Mouse (Mus musculus) layer of hippocampus, adult 9-11 months (tissue): Measurements from ENCODE around the gene Fam171b.

Source experiments
- DNase-seq: peaks from one replicate; pipeline ENCODE4 v3.0.0; 2022

Gene Fam171b

GRCm38 (mm10) chr2:83812483-83813272, at the start of gene Fam171b:
Gene Fam171b (plus strand): TSS chr2:83812636.
- DNase-seq = peak; percentile 89

GRCm38 (mm10) chr2:83766058-83766457, 46.4 kb upstream of the Fam171b start:
- DNase-seq = no peak

DNA sequence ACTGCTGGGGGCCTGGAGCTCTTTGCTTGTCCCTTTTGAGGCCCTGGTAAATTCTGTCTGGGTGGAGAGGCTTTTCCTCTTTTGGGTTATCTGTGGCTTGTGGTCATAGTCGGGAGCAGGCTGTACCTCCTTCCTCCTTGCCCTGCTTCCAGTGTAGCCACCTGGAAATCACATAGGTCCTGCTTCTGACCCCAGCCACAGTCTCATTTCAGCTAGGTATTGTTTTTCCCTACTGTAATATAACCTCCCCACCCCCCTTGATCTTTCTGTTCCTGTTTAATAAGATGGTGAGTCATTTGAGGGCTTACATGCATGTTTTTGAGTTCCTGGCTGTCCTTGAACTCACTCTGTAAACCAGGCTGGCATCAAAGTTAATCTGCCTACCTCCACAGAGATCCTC, 45.6 kb upstream of the Fam171b start:
- DNase-seq = no peak

DNA sequence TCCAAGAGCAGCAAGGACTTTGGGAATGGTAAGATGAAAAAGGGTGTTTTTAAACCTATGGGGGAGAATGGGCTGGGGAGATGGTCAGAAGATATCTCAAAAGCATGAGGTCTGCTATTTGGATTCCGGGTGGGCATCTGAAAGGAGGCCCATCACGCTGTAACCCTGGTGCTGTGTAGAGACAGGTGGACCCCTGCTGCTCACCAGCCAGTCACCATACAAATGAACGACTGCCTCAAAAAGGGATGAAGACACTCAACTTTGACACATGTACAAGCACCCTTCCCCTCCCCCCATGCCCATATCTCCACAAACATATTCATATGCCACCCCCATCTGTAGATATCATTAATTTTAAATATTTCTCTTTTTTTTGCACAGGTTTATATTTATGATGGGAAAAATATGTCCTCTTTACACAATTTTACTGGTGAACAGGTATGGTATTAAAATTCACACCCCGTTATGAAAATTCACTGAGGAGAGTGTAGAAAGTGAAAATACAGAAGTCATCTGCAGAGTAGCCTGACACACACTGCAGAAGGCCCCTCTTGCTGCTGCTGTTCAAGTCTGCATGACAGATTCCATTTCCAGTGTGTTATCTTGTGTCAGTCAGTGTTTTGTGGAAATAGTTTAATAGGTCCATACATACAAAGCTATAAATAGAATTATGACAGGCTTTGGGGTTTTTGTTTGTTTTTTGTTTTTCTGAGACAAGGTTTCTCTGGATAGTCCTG, 44.0 kb upstream of the Fam171b start:
- DNase-seq = no peak

GRCm38 (mm10) chr2:83771155-83771812, 41.2 kb upstream of the Fam171b start:
- peak; percentile 59 for DNase-seq

- DNase-seq = no peak
These were observed 20.9 kb upstream of the Fam171b start for GRCm38 (mm10) chr2:83791330-83792073.

GRCm38 (mm10) chr2:83792102-83792501, 20.3 kb upstream of the Fam171b start:
- no peak for DNase-seq

DNA sequence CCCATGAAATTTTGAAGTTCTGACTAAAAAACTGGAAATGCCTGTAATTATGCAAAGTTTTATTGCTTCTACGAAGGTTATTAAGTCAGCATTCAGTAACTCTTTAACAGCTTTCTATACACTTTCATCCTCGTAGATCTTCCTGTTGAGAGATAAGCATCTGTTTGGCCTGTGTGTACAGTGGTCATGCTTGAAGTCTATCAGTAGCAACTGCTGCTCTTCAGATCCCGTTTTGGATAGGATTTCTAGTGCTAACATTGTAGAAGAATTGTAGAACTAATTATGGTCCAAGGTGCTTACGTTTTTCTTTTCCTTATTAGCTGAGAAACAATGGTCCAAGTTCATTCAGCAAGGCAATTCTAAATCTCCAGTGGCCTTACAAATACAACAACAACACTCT, 16.7 kb upstream of the Fam171b start:
- no peak for DNase-seq

- no peak for DNase-seq
These were observed 14.4 kb upstream of the Fam171b start for GRCm38 (mm10) chr2:83797902-83798497.

DNA sequence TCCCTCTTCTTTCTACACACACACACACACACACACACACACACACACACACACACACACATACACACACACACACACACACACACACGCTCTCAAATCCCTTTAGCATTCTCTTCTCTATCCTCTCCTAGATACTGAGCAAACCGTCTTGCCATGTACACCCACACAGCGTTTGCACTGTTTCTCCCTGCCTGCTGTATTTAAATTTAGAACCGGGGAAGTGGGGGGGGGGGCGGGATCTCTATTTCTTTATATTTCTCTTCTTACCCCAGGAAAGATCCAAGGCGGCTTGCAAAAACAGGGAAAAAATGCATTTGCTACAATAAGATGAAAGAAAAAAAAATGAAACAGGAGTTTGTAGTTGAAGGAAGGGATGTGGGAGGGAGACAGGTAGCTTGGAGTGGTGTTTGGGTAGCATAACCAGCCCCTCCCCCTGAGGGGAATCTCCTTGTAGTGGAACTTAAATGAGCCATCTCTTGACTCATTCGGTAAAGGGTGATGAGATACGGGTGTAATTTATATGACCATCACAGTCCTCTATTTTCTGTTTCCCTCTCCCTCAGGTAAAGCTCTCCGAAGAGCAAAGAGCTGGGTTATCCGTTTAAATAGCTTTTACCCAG, 947 bp downstream of the Fam171b start:
- DNase-seq = peak; percentile 64

GRCm38 (mm10) chr2:83814009-83814408, 1.6 kb downstream of the Fam171b start:
- DNase-seq = peak; percentile 69

GRCm38 (mm10) chr2:83816147-83816546, 3.7 kb downstream of the Fam171b start:
- no peak for DNase-seq

GRCm38 (mm10) chr2:83825161-83825560, 12.7 kb downstream of the Fam171b start:
- DNase-seq = no peak

- no peak for DNase-seq
These were observed 16.6 kb downstream of the Fam171b start for GRCm38 (mm10) chr2:83828895-83829539.

- peak; percentile 35 for DNase-seq
These were observed 20.5 kb downstream of the Fam171b start for GRCm38 (mm10) chr2:83832903-83833302.

DNA sequence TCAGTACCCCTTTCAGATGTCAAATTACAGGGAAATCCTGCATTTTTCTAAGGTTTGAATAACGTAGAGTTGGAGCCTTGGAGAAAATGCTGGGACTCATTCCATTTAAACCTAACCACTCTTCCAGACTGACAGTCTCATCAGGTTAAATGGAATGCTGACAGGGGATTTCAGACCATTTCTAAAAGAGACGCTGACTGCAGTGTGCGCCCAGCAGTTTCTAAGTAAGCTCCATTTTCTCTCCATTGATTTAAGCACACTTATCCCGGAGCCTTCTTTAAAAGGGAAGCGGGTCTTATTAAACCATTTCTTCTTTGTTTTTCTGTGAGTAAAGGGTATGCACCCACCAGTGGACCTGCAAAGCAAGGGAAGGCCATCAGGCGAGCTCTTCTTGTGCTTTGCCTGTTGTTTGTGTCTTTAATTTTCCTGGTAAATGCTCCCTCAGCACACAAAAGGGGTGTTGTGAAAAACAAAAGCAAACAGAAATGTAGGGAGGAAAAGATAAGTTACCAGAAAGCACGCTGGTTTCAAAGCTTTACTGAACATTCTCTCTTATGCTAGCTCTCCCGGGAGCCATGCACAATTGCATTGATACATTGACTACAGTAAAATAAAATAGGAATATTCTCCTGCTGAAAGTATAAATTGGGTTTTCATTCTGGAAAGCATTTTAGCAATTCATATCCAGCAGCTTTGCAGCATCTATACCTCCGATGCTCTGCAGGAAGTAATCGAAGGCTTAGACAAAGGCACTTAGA, 23.1 kb downstream of the Fam171b start:
- DNase-seq = no peak

DNA sequence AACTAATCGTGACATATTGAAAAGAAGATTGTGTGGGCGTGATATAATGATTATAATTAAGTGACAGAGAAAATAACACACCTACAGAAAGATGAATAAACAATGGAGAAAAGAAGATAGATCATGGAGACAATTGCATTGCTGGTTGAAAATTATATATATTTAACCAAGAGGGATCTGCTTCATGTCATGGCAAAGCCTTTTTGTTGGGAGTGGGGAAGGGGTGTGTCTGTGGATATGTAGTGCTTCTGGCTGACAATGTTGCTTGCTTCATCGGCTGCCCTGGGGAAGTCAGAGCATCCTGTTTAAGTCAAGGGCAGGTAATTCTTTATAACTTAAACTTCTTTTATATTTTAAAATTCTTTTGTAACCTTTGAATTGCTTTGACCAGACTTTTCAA, 36.1 kb downstream of the Fam171b start:
- no peak for DNase-seq

GRCm38 (mm10) chr2:83853423-83853822, 41.0 kb downstream of the Fam171b start:
- DNase-seq = no peak

DNA sequence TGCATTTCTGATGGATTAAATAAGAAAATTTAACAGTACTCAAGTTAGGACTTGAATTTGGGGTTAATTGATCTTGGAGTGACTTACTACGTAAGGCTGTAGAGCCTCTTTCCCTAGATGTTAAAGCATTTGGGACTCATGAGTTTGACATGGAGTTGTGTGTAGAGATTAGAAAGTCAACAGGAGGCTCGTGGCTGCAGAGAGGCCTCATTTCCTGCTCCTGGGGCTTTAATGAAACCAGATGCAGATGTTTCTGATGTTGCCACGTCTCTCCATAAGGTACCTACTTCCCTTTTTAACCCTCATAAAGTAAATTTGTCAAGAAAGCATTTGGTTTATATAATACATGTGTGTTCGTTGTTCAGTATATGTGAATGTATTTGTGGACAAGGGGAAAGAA, 43.8 kb downstream of the Fam171b start:
- no peak for DNase-seq

- no peak for DNase-seq
These were observed 71.5 kb downstream of the Fam171b start for GRCm38 (mm10) chr2:83883850-83884420.
